Mouse (Mus musculus) ovary, adult 18-20 months (tissue): ENCODE measurements around the gene Tmem107.
"Not testable (repeated sequence)": the region's sequence is repeated elsewhere in the genome, so short reads cannot be mapped to it uniquely, and the experiment has no call there.

Experiments used
- DNase-seq: peaks from one replicate; pipeline ENCODE4 v3.0.0; 2022; ENCODE audit warnings: low spot score, mixed read lengths

Tmem107 gene

DNA sequence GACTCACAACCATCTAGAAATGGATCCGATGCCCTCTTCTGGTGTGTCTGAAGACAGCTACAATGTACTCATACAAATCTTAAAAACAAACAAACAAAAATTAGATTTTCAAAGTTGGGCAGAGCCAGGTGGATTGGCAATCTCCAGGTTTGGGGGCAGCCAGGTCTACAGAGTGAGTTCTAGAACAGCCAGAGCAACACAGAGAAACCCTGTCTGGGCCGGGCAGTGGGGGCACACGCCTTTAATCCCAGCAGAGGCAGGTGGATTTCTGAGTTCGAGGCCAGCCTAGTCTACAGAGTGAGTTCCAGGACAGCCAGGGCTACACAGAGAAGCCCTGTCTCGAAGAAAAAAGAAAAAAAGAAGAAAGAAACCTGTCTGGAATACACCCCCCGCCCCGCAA is 23.2 kb downstream of the Tmem107 start:
- not testable (repeated sequence) for DNase-seq

DNA sequence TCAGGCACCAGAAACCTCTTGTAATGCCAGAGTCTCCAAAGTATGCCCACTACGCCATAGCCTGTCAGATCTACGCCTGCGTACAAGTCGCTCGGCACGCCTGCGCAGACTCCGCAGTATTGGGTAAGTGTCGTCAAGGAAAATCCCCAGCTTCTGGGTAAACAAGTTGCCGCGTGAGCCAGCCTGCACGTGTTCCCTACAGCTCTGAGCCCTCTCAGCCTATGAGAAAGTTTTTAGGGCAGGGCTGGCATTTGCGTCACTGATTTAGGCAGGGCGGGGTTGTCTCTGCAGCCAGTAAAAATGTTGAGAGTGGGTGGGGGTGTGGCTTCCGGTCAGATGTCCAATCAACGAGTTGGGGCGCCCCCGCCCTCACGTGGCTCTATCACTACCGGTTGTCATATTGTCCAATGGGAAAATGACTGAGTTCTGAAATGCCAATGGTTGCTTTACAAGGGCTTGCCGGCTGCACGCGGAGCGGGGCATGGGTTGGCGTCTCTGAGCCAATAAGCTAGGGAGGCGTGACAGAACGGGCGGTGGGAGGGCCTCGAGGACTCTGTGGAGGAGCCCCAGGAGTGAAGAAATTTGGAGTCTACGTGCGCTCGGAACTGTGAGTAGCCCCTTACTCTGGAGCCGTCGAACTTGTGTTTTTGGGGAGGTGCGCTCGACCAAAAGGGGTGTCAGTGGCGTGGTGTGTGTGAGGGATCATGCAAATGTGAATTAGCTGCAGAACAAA is 24.3 kb downstream of the Tmem107 start, which contains the start of gene Per1:
Gene Per1 (plus strand): TSS at position 521 of the 733 bp plus-strand sequence.
- DNase-seq, result peak; percentile 100

DNA sequence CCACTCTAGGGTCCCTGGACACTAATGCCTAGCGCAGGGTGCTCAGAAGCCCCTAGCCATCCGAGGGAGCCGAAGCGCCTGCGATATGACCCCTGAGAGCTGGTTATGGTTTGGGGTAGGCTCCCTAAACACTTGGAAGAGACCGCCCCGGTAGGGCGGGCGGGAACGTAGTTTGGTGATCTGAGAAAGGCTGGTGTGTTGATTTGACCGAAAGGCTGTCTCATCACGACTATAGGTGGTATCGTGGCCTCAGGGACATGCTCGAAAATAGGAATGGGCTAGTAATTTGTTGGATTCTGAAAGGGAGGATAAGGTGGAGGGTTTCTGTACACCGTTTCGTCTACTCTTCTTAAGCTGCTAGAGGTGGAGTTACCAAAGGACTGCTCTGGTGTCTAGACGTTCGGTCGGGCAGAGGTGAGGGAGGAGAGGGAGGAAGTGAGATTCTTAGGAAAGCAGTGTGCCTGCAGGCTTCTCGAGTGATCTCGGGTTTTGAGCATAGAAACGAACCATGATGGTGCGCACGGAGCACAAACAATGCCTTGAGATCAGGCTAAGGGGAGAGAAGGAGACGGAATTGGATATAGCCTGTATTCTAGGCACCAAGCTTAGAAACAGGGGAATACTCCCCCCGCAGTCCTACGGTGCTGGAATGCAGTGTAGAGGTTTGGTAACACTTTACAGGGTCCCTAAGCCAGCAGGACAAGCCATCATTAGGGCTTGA is 25.1 kb downstream of the Tmem107 start:
- DNase-seq, result no peak

DNA sequence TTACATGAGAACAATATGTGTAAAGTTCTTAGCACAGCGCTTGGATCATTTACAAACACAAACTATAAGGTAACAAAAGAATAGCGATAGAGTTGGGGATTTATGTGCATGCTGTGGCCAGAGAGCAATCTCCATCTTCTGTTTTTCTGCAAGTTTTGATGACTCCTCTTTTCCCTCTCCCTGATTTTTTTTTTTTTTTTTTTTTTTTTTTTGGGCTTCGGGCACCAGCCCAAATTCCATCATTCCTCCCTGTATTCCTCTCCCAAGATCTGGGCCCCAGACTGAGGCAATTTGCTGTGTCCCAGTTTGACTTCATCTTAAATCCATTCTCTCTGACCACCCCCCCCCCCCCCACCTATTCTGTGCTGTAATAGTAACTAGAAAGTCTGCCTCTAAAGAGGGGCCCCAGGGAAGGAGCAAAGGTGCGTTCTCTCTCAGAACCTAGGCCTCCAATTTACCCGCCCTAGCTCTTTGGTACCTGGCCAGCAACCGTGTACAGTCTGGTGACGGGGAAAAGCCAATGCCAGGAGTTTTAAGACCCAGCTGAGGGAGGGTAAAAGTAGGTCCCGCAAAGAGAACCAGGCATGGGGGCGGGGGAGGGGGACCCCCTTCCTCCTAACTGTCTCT is 25.9 kb downstream of the Tmem107 start:
- DNase-seq, result no peak

DNA sequence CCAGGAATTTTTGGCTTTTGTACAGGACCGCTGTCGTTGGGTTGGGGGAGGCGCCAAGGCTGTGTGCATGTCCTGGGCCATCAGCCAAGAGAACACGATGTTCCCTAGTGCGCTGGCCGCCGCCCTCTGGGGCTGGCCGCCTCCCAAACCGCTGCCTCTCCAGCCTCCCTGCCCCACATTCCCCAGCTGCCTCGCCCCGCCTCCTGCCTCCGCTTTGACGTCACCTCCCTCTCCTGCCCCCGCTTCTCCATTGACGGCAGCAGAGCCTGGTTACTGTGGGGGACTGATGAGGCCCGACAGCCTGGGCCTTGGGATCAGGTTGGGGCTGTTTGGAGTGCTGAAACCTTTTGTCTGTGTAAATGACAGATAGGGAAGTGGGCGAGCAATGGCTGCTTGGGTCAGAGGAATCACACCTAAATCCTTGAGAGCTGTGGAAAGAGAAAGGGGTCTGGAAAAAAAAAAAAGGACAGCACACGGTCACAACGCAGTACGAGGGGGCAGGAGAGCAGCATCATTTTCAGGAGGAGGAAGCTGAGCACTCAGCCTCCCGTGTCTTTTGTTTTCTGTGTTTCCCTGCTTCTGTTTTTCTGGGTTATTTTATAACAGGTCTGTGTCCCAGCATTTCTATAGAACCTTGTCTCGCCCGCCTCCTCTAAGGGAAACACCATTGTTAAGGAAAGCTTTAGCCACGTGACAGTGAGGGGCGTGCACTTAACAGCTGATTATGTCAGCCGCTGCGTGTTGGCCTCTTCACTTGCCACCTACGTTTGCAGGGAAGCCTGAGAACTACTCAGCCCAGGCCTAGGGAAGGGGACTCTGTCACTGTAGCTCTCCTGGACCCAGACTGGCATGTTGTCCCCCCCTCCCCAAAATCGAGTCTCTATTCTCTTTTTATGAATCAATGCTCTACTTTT is 26.6 kb downstream of the Tmem107 start:
- DNase-seq, result peak; percentile 99

DNA sequence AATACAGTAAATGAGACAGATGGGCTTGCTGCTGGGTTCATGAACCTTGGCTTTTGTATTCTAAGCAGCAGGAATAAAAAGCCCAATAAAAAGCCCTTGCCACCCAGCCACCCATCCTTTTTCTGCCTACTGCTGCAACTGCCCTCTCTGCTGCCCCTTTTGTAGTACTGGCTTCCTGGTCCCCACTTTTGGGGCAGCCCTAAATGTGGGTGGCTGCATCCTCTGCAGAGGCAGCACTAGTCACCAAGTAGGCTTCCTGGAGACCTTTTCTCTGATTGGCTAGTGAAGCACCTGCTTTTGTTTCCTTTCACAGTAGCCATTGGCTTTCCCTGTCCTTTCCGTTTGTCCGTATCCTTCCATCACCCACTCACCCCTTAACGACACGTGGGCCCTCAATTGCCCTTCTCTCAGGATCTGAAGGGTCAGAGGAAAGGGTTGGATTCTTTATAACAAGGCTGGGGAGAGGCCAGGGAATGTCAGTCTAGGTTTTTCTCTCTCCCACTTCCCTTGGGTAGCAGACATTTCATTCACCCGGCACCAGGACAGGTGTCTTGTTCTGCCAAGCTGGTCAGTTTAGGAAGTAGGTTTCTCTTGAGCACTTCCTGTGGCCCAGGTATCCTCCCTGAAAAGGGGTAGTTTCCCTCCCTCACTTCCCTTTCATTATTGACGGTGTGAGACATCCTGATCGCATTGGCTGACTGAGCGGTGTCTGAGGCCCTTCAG is 27.6 kb downstream of the Tmem107 start:
- DNase-seq, result no peak

DNA sequence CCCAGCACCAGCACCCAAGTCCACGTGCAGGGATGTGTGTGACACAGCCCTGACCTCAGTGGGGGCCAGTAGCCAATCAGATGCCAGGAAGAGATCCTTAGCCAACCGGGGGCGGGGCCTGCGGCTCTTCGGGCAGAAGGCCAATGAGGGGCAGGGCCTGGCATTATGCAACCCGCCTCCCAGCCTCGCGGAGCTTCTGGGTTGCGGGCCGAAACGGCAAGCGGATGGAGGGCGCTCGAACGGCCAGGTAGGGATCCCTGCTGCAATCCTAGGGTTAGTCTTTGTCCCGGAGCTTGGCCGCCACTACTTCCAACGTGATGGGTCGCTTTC is 28.1 kb downstream of the Tmem107 start:
- DNase-seq, result peak; percentile 95

DNA sequence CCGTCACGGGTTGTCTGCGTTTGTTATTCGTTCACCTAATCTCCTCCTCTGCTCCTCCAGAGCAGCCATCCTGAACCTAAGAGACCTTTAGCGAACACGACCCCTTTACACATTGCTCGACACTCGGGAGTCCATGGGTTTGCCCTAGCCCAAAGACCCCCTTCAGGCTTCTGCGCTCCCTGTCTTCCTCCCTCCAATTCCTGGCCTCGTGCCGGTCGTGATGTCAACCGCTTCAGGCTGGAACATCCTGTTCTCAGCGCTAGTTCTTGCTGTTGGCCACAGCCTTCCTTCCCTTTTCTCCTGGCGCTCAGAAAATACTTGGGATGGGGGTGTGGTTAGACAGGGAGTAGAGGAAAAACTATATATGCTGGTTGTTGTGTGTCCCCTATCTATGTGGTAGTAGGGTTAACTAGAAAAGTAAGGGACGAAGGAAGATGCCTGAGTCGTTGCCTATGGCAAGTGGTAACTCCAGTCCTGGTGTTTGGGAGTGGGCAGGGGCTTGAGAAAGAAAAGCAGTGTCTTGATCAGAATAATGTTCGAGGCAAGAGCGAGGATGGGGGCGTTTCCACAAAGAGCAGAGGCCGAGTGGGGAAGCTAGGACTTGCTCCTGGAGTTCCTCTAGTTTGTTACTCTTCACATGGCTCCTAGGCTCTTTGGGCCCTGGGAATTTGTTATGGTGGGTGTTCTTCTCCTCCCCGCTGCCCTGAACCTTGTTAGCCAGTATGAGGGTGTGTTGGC is 28.7 kb downstream of the Tmem107 start:
- no peak for DNase-seq

DNA sequence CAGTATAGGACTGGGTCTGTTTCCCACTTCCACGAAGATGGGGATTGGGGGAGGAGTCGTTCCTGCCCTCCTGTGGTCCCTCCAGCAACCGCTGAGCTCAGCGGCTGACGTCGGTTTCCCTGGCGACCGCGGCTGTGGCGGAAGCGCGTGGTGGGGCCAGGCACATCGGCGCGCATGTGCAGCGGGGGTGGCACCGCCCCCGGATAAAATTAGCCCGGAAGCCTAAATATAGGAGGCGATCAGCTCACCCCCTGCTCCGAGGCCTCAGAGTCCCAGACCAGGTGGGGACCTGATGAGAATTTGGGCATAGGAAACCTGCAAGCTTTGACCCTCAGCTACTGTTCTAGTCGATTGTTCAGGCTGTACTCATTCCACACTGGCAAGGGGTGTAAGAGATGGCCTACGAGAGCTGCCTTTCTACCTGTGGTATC is 29.3 kb downstream of the Tmem107 start:
- peak; percentile 87 for DNase-seq

DNA sequence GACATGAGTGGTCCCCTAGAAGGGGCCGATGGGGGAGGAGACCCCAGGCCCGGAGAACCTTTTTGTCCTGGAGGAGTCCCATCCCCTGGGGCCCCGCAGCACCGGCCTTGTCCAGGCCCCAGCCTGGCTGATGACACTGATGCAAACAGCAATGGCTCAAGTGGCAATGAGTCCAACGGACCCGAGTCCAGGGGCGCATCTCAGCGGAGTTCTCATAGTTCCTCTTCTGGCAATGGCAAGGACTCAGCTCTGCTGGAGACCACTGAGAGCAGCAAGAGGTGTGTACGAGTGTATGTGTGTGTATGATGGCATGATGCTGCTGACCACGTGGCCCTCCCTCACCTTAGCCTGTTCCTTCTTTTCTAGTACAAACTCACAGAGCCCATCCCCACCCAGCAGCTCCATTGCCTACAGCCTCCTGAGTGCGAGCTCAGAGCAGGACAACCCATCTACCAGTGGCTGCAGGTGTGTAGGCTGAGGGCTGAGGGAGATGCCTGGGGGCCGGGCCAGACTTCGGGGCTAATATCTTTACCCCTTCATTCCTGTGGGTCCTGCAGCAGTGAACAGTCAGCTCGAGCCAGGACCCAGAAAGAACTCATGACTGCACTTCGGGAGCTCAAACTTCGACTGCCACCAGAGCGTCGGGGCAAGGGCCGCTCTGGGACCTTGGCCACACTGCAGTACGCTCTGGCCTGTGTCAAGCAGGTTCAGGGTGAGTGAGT is 30.2 kb downstream of the Tmem107 start:
- no peak for DNase-seq

DNA sequence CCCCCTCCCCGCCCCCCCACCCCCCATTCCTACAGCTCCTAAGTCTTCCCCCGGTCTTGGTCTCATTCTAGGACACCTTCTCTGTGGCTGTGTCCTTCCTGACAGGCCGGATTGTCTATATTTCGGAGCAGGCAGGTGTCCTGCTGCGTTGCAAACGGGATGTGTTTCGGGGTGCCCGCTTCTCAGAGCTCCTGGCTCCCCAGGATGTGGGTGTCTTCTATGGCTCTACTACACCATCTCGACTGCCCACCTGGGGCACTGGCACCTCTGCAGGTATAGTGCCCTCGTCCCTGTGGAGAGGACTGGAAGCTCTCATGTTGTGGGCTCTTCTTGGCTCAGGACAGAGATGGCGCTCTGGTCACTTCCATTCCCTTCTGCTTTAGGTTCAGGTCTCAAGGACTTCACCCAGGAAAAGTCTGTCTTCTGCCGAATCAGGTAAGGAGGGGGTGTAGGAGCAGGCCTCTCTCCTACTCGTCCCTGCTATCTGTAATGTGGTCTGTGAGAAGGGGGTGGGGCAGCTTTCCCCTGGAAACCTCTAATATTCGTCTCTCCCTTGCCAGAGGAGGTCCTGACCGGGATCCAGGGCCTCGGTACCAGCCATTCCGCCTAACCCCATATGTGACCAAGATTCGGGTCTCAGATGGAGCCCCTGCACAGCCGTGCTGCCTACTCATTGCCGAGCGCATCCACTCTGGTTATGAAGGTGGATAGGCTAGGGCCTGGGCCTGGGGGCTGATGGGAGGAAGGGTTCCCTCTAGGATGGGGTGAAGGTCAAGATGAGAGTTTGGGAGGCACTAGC is 31.2 kb downstream of the Tmem107 start:
- DNase-seq, result no peak

DNA sequence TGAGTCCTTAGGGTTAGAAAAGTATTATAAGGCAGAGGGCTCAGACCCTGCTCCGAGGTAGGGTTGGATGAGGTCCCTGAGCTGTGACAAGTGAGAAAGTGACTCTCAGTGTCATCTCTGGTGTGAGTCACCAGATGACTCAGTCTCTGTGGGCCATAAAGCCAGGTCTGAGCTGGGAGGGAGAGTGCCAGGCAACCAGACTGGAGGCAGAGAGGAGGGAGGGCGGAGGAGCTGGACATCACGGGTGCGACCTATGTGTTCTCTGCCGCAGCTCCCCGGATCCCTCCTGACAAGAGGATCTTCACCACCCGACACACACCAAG is 31.8 kb downstream of the Tmem107 start:
- DNase-seq, result no peak

DNA sequence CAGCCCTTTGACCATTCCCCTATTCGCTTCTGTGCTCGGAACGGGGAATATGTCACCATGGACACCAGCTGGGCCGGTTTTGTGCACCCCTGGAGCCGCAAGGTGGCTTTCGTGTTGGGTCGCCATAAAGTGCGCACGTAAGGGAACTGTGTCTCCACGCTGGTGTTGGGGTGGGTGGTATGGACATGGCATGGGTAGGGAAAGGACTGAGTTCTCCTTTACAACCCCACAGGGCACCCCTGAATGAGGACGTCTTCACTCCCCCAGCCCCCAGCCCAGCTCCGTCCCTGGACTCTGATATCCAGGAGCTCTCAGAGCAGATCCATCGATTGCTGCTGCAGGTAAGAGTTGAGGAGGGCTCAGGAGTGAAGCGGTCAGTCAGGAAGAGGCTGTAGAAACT is 32.5 kb downstream of the Tmem107 start:
- DNase-seq, result no peak

DNA sequence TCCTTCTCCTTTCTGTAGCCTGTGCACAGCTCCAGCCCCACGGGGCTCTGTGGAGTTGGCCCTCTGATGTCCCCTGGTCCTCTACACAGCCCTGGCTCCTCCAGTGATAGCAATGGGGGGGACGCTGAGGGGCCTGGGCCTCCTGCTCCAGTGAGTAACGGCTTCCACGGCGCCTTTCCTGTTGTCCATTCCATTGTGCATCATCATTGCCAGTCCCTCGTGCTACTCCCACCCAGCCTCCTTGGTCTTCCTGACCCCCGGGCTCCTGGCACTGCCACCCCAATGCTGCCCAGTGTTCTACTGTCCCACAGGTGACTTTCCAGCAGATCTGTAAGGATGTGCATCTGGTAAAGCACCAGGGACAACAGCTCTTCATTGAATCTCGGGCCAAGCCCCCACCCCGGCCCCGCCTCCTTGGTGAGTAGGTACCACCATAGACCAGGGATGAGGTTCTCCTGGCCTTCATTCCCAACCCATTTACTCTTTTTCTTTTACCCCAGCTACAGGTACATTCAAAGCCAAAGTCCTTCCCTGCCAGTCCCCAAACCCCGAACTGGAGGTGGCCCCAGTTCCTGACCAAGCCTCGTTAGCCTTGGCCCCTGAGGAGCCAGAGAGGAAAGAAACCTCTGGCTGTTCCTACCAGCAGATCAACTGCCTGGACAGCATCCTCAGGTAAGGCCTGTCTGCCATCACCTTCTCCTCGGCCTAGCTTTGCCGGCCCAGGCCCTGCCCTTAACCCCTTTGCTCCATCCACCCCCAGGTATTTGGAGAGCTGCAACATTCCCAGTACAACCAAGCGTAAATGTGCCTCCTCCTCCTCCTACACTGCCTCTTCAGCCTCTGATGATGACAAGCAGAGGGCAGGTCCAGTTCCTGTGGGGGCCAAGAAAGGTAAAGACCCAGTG is 33.2 kb downstream of the Tmem107 start:
- DNase-seq, result no peak

DNA sequence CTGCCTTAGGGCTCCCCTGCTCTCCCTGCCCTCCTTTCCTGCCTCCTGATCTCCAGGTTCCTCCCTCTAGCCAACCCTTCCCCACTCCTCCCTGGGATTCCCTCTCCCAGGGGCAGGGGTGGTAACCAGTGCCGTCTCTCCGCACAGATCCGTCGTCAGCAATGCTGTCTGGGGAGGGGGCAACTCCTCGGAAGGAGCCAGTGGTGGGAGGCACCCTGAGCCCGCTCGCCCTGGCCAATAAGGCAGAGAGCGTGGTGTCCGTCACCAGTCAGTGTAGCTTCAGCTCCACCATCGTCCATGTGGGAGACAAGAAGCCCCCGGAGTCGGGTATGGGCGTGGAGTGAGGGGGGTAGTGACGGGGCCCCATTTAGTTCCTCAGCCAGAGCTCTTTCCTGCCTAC is 33.9 kb downstream of the Tmem107 start:
- no peak for DNase-seq

DNA sequence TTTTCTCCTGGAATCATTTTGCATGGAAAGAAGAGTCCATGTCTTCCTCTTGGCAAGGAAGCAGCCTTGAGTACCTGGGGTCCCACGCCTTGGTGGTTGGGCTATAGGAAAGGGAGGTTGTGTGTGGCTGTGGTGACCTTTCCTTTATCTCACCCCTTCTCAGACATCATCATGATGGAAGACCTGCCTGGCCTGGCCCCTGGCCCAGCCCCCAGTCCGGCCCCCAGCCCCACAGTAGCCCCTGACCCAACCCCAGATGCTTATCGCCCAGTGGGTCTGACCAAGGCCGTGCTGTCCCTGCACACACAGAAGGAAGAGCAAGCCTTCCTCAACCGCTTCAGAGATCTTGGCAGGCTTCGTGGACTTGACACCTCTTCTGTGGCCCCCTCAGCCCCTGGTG is 34.6 kb downstream of the Tmem107 start:
- no peak for DNase-seq

DNA sequence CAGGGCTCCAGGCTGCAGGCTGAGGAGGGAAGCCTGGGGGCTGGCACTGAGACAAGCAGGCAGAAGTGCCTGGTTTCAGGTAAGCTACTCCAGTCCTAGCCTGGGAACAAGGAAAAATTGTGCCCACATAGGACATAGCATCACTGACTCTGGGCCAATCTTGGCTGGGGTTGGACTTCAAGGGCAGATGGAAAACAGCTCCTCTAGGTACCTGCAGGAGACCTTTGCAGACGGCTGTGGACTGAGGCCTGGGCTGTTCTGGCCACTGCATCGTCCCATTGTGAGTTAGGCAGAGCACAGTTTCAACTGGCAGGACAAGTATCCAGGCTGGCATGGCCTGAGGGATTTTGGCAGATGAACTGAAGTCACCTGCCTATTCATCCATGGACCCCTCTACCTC is 35.2 kb downstream of the Tmem107 start:
- DNase-seq, result no peak

DNA sequence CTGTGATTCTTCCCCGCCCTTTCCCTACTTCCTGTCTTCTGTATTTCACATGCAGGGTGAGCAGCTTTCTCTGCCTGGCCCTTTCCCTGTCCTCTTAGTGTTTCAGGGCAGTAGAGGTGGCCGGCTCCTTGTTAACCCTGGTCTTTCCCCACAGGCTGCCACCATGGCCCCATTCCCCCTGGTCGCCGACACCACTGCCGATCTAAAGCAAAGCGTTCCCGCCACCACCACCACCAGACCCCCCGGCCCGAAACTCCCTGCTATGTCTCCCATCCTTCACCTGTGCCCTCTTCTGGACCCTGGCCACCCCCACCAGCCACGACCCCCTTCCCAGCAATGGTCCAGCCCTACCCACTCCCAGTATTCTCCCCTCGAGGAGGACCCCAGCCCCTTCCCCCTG is 35.7 kb downstream of the Tmem107 start:
- no peak for DNase-seq
